Mouse (Mus musculus) liver, embryonic 13.5 days (tissue): ENCODE results near the gene P4ha1. TPM values are rescaled to one million over a fixed set of nuclear protein-coding genes. Genes with fewer than 3 reads are reported as not detected.

ENCODE experiments used
- ATAC-seq: fragments of 200-750 bp; cut with Nextera tagmentation; 2 replicates; pipeline ENCODE4 v1.8.0; 2017; ENCODE audit warnings: low read depth, mild to moderate bottlenecking, moderate number of reproducible peaks, moderate library complexity
- DNase-seq: peaks from one replicate; pipeline ENCODE4 v3.0.0; 2022
- H3K27ac ChIP-seq: fragments of 300-500 bp; sonication (generic); 2 replicates; pipeline ENCODE4 v1.5.1; 2015; ENCODE audit warnings: moderate library complexity, mild to moderate bottlenecking, inconsistent platforms
- H3K27me3 ChIP-seq: fragments of 300-500 bp; sonication (generic); 2 replicates; pipeline ENCODE4 v1.6.1; 2015; ENCODE audit warnings: mild to moderate bottlenecking, inconsistent platforms
- H3K36me3 ChIP-seq: fragments of 300-500 bp; sonication (generic); 2 replicates; pipeline ENCODE4 v1.6.1; 2015; ENCODE audit warnings: mild to moderate bottlenecking, inconsistent platforms
- H3K4me1 ChIP-seq: fragments of 300-500 bp; sonication (generic); replicated peaks from 2 replicates; pipeline ENCODE4 v1.6.1; 2015; ENCODE audit warnings: inconsistent platforms
- H3K4me2 ChIP-seq: fragments of 300-500 bp; sonication (generic); 2 replicates; pipeline ENCODE4 v1.6.1; 2015; ENCODE audit warnings: inconsistent platforms, mild to moderate bottlenecking, moderate library complexity
- H3K4me3 ChIP-seq: fragments of 300-500 bp; sonication (generic); replicated peaks from 2 replicates; pipeline ENCODE4 v1.5.1; 2015; ENCODE audit warnings: mild to moderate bottlenecking, inconsistent platforms
- H3K9ac ChIP-seq: fragments of 300-500 bp; sonication (generic); 2 replicates; pipeline ENCODE4 v1.6.1; 2015; ENCODE audit warnings: mild to moderate bottlenecking, inconsistent platforms
- H3K9me3 ChIP-seq: fragments of 300-500 bp; sonication (generic); replicated peaks from 2 replicates; pipeline ENCODE4 v1.6.1; 2016; ENCODE audit warnings: inconsistent platforms
- WGBS: fragments of 180-500 bp; shearing (Covaris S2); methylation state at CpG from one replicate; pipeline ENCODE4 v1.1.7; 2015; ENCODE audit not compliant: insufficient replicate concordance; 5-methylcytosine and 5-hydroxymethylcytosine counted together
- polyA plus RNA-seq: library from polyadenylated mRNA; unstranded; fragments of >200 nt; fragmentation: Nextera tagmentation; extraction: Ambion mirVana; gene quantifications from 2 replicates; pipeline ENCODE4 v1.2.1, GENCODE M21; 2015

Gene P4ha1
- polyA plus RNA-seq, 1 experiment from 2014 or later = 13.9 TPM

GRCm38 (mm10) chr10:59410264-59410663, 87.2 kb downstream of the P4ha1 start:
- Histone ChIP-seq H3K4me2 (no peak overlapping the region), H3K27me3 (no peaks in the 10 kb centered on the region), H3K9me3 (no peaks in the 10 kb centered on the region), H3K36me3 (no peaks in the 10 kb centered on the region), H3K4me3 (no peak overlapping the region), H3K27ac (no peak overlapping the region), H3K9ac (no peak overlapping the region), H3K4me1 (no peaks in the 10 kb centered on the region)
- WGBS = 66% methylated on average over 12 of the region's 12 CpGs
- ATAC-seq = no peak
- no peak for DNase-seq

DNA sequence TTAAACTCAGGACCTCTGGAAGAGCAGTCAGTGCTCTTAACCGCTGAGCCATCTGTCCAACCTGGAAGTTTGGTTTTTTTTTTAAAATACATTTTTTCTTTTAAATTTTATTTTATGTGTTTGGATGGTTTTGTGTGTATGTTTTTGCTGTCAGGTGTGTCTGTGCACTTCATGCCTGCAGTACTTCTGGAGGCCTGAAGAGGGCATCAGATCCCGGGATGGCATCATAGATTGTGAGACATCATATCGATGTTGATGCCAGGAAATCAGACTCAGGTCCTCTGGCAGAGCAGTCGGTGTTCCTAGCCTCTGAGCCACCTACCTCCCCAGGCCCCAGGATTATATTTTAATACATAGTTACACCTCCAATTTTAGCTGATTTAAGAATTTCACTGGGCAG, 90.6 kb downstream of the P4ha1 start:
- DNase-seq (no peak), ATAC-seq (no peak)
- H3K4me1 ChIP-seq = no peaks in the 10 kb centered on the region
- H3K9me3 ChIP-seq = no peaks in the 10 kb centered on the region
- no peak overlapping the region for H3K4me2 ChIP-seq
- H3K27ac ChIP-seq = no peak overlapping the region
- H3K9ac ChIP-seq = no peak overlapping the region
- WGBS = 72% methylated on average over 4 of the region's 4 CpGs
- H3K4me3 ChIP-seq = no peak overlapping the region
- no peaks in the 10 kb centered on the region for H3K36me3 ChIP-seq
- no peaks in the 10 kb centered on the region for H3K27me3 ChIP-seq

- Histone ChIP-seq H3K9me3 (no peaks in the 10 kb centered on the region), H3K27me3 (no peaks in the 10 kb centered on the region), H3K27ac (no peak overlapping the region), H3K4me2 (no peak overlapping the region), H3K4me1 (no peaks in the 10 kb centered on the region), H3K36me3 (peaks cover 6% of the 10 kb centered on the region; the same call in 1 of the 2 replicates), H3K9ac (no peak overlapping the region), H3K4me3 (no peak overlapping the region)
- 66% methylated on average over 3 of the region's 3 CpGs for WGBS
- ATAC-seq = no peak
- DNase-seq = no peak
Measured at GRCm38 (mm10) chr10:59416623-59417022, 93.5 kb downstream of the P4ha1 start.

GRCm38 (mm10) chr10:59419516-59419915, 96.4 kb downstream of the P4ha1 start:
- Histone ChIP-seq H3K36me3 (peaks cover 8% of the 10 kb centered on the region; the same call in 1 of the 2 replicates), H3K4me3 (no peak overlapping the region), H3K27ac (no peak overlapping the region), H3K9ac (no peak overlapping the region), H3K27me3 (no peaks in the 10 kb centered on the region), H3K4me1 (no peaks in the 10 kb centered on the region), H3K4me2 (no peak overlapping the region), H3K9me3 (no peaks in the 10 kb centered on the region)
- ATAC-seq = no peak
- no peak for DNase-seq
- 49% methylated on average over 4 of the region's 4 CpGs for WGBS

Other genes starting within 250 kb of the P4ha1 start
- gene Sept10, start 101.4 kb upstream of the P4ha1 start, polyA plus RNA-seq = 11.5 and 14.3 TPM in 2 replicates
- 1.5 and 2.1 TPM in 2 replicates for gene Sowahc, start 101.3 kb upstream of the P4ha1 start, polyA plus RNA-seq
- 4.3 and 12.1 TPM in 2 replicates for gene Gm10273, start 72.3 kb downstream of the P4ha1 start, polyA plus RNA-seq
- gene Pla2g12b, start 80.4 kb downstream of the P4ha1 start, polyA plus RNA-seq = 45.4 and 51.5 TPM in 2 replicates
- gene Oit3, start 118.5 kb downstream of the P4ha1 start, polyA plus RNA-seq = 22.1 and 23.5 TPM in 2 replicates